Comparison of ENCODE assay signal across 8 mouse cellular contexts in the genomic region with DNA sequence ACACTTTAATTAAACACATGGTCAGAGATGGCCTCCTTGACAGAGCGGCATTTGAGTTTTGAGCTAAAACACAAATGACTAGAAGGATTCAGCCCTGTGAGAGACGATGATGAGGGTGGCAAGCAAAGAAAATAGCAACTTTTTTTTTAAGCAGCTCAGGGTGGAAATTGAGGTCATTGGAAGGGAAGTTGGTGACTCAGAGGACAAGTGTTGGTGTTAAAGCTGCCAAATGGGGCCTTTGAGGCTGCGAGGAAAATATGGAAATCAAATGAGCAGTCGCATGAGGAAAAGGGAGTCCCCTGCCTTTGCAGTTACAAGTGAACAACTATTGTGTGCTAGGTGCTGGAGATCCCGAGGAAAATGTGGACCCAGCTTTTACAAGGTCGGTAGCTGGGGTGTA.
A peak's percentile ranks its signal among the peaks of the same experiment; 100 is the strongest.
DNase-seq lines count a peak whose midpoint lies in the region; ATAC-seq and TF ChIP-seq lines count a peak whose summit lies in the region.

No protein-coding gene starts in this region.

- TF ChIP-seq CTCF in lung, adult 2 months (IDR thresholded peaks at IDR 0.05; ENCODE audit: insufficient read depth, low read length) = no peak
- no peak for TF ChIP-seq CTCF in hindbrain, postnatal 0 days (IDR thresholded peaks at IDR 0.05; ENCODE audit: low read depth)

- H3K36me3 ChIP-seq in lung, embryonic 16.5 days (ENCODE audit: control insufficient read depth, insufficient read depth, low read length) = no peaks in the 10 kb centered on the region
- no peaks in the 10 kb centered on the region for H3K36me3 ChIP-seq in forebrain, embryonic 11.5 days (ENCODE audit: control insufficient read depth, insufficient read depth, low read length)
- H3K36me3 ChIP-seq in hindbrain, postnatal 0 days (ENCODE audit: insufficient read depth, low read length) = no peaks in the 10 kb centered on the region

- H3K9me3 ChIP-seq in lung, embryonic 16.5 days (ENCODE audit: control insufficient read depth, low read length) = no peaks in the 10 kb centered on the region
- H3K9me3 ChIP-seq in forebrain, embryonic 11.5 days (ENCODE audit: control insufficient read depth, low read length) = no peaks in the 10 kb centered on the region
- H3K9me3 ChIP-seq in hindbrain, postnatal 0 days (ENCODE audit: low read length) = no peaks in the 10 kb centered on the region

- no peaks in the 10 kb centered on the region for H3K27me3 ChIP-seq in lung, embryonic 16.5 days (ENCODE audit: control insufficient read depth, insufficient read depth, low read depth, low read length)
- H3K27me3 ChIP-seq in forebrain, embryonic 11.5 days (ENCODE audit: control insufficient read depth, insufficient read depth, low read length) = no peaks in the 10 kb centered on the region
- H3K27me3 ChIP-seq in hindbrain, postnatal 0 days (ENCODE audit: insufficient read depth, low read length) = no peaks in the 10 kb centered on the region

- TF ChIP-seq POLR2A in lung, adult 2 months (IDR thresholded peaks at IDR 0.05; ENCODE audit: borderline replicate concordance, extremely low read depth, low read depth, low read length) = no peak

- no peak overlapping the region; the same call in 1 of the 2 replicates for H3K4me3 ChIP-seq in lung, embryonic 16.5 days (ENCODE audit: low read length)
- no peak overlapping the region for H3K4me3 ChIP-seq in lung, adult 2 months (replicated peaks; ENCODE audit: extremely low read depth, low read depth, low read length)
- H3K4me3 ChIP-seq in forebrain, embryonic 11.5 days (ENCODE audit: low read depth, low read length) = no peak overlapping the region
- no peak overlapping the region for H3K4me3 ChIP-seq in hindbrain, postnatal 0 days (ENCODE audit: low read length)

- no peak overlapping the region for H3K27ac ChIP-seq in lung, embryonic 16.5 days (ENCODE audit: low read length)
- H3K27ac ChIP-seq in forebrain, embryonic 11.5 days (ENCODE audit: low read depth, low read length) = no peak overlapping the region
- H3K27ac ChIP-seq in hindbrain, postnatal 0 days = peak overlapping the region; percentile 100; the same call in 1 of the 2 replicates

- H3K9ac ChIP-seq in lung, embryonic 16.5 days (ENCODE audit: low read length) = peak overlapping the region; percentile 95; the same call in 1 of the 2 replicates
- peak overlapping the region; percentile 99; the same call in 1 of the 2 replicates for H3K9ac ChIP-seq in forebrain, embryonic 11.5 days (ENCODE audit: low read length)
- H3K9ac ChIP-seq in hindbrain, postnatal 0 days (replicated peaks; ENCODE audit: low read length) = peak overlapping the region; percentile 99; the same call in 1 of the 2 replicates

- H3K4me1 ChIP-seq in lung, embryonic 16.5 days (replicated peaks; ENCODE audit: control insufficient read depth, insufficient read depth, low read length) = peaks cover 13% of the 10 kb centered on the region
- peaks cover 3% of the 10 kb centered on the region; the same call in 1 of the 2 replicates for H3K4me1 ChIP-seq in lung, adult 2 months (ENCODE audit: control insufficient read depth, insufficient read depth, low read length)
- H3K4me1 ChIP-seq in forebrain, embryonic 11.5 days (replicated peaks; ENCODE audit: control insufficient read depth, insufficient read depth, low read length) = peaks cover 7% of the 10 kb centered on the region; the same call in 1 of the 2 replicates
- H3K4me1 ChIP-seq in hindbrain, postnatal 0 days (ENCODE audit: insufficient read depth, low read length) = peaks cover 17% of the 10 kb centered on the region

- DNase-seq in lung, adult 2 months = no peak
- no peak for DNase-seq in forebrain, embryonic 11.5 days (ENCODE audit: low spot score)
- no peak for DNase-seq in hindbrain, postnatal 0 days (ENCODE audit: low spot score)
- DNase-seq in skeletal muscle tissue, adult 2 months (ENCODE audit: low read depth, low spot score) = peak; percentile 28
- no peak for DNase-seq in spleen, postnatal 36 days (ENCODE audit: low spot score in 2 of 2)
- DNase-seq in layer of hippocampus, postnatal 36 days = no peak
- no peak for DNase-seq in adrenal gland, adult 8-10 months

- 27% methylated on average over 6 of the region's 6 CpGs for WGBS in lung, embryonic 16.5 days
- 30% methylated on average over 6 of the region's 6 CpGs for WGBS in lung, adult 2 months
- WGBS in forebrain, embryonic 11.5 days = 44% methylated on average over 6 of the region's 6 CpGs
- 40% methylated on average over 6 of the region's 6 CpGs for WGBS in hindbrain, postnatal 0 days

- H3K4me2 ChIP-seq in lung, embryonic 16.5 days (ENCODE audit: low read depth, low read length) = peak overlapping the region; percentile 93
- peak overlapping the region; percentile 95; the same call in 1 of the 2 replicates for H3K4me2 ChIP-seq in forebrain, embryonic 11.5 days (ENCODE audit: low read depth, low read length, severe bottlenecking)
- peak overlapping the region; percentile 99 for H3K4me2 ChIP-seq in hindbrain, postnatal 0 days (ENCODE audit: low read depth, low read length)

- no peak for ATAC-seq in lung, embryonic 16.5 days (ENCODE audit: low read depth)
- no peak for ATAC-seq in forebrain, embryonic 11.5 days (replicated peaks; ENCODE audit: low FRiP score)
- no peak for ATAC-seq in hindbrain, postnatal 0 days
